Mouse (Mus musculus) spleen, adult 2 months (tissue): ENCODE results near the gene Dnah1. TPM values are rescaled to one million over a fixed set of nuclear protein-coding genes. Genes with fewer than 3 reads are reported as not detected.

Experiments
- DNase-seq, 2 experiments: peaks; one replicate each; pipeline versions ENCODE4 v3.0.0 to v3.0.0-alpha.2; 2012 to 2021; ENCODE audit warnings: low spot score in 2 of 2, low read depth in 1 of 2
- H3K27ac ChIP-seq: fragments of 200-500 bp; 2 replicates; pipeline ENCODE4 v1.5.1; 2012; ENCODE audit warnings: low read length, inconsistent platforms; ENCODE audit not compliant: insufficient read depth
- H3K27me3 ChIP-seq: fragments of 200-500 bp; 2 replicates; pipeline ENCODE4 v1.6.1; 2012; ENCODE audit warnings: mild to moderate bottlenecking, moderate library complexity, low read length, inconsistent platforms; ENCODE audit not compliant: control insufficient read depth, insufficient read depth
- H3K36me3 ChIP-seq: fragments of 200-500 bp; 2 replicates; pipeline ENCODE4 v1.6.1; 2012; ENCODE audit warnings: mild to moderate bottlenecking, low read length, inconsistent platforms; ENCODE audit not compliant: control insufficient read depth, insufficient read depth
- H3K4me1 ChIP-seq: fragments of 200-500 bp; 2 replicates; pipeline ENCODE4 v1.6.1; 2011; ENCODE audit warnings: inconsistent platforms; ENCODE audit not compliant: control insufficient read depth, insufficient read depth, insufficient read length
- H3K4me3 ChIP-seq: fragments of 200-500 bp; 2 replicates; pipeline ENCODE4 v1.5.1; 2011; ENCODE audit warnings: mild to moderate bottlenecking, inconsistent platforms; ENCODE audit not compliant: insufficient read depth, insufficient read length; ENCODE audit errors: extremely low read depth
- CTCF ChIP-seq: fragments of 200-500 bp; IDR thresholded peaks from 2 replicates; pipeline ENCODE4 v1.5.1; 2011; ENCODE audit warnings: mild to moderate bottlenecking, inconsistent platforms; ENCODE audit not compliant: insufficient read depth, insufficient read length, insufficient replicate concordance; ENCODE audit errors: extremely low read depth
- POLR2A ChIP-seq: fragments of 200-500 bp; IDR thresholded peaks from 2 replicates; pipeline ENCODE4 v1.6.1; 2011; ENCODE audit warnings: low read depth, low read length, inconsistent platforms
- WGBS: fragments of 180-500 bp; shearing (Covaris S2); methylation state at CpG from one replicate; pipeline ENCODE4 v1.1.7; 2018; 5-methylcytosine and 5-hydroxymethylcytosine counted together
- polyA plus RNA-seq: library from polyadenylated mRNA; depleted of rRNA; stranded (reverse); fragments of >200 nt; gene quantifications from 2 replicates; pipeline ENCODE4 v1.2.3, GENCODE M21; 2012

Dnah1 gene
- polyA plus RNA-seq, 1 experiment = 0.30 TPM

GRCm38 (mm10) chr14:31228234-31228633, 95.5 kb downstream of the Dnah1 start:
- Histone ChIP-seq H3K4me1 (peaks cover 49% of the 10 kb centered on the region), H3K36me3 (no peaks in the 10 kb centered on the region), H3K4me3 (no peak overlapping the region), H3K27me3 (no peaks in the 10 kb centered on the region), H3K27ac (0 out of 2 replicates have a peak overlapping the region, but pooled peaks have one; percentile 43)
- WGBS = 14% methylated on average over 6 of the region's 6 CpGs
- no peak for TF ChIP-seq CTCF
- TF ChIP-seq POLR2A = no peak
- DNase-seq = peak in 1 of 2 experiments; percentile 47

- no peaks in the 10 kb centered on the region for H3K36me3 ChIP-seq
- H3K27me3 ChIP-seq = no peaks in the 10 kb centered on the region
- no peak for DNase-seq
- 55% methylated on average over 4 of the region's 4 CpGs for WGBS
- TF ChIP-seq POLR2A (no peak), CTCF (no peak)
- H3K4me1 ChIP-seq = peaks cover 43% of the 10 kb centered on the region
- H3K4me3 ChIP-seq = no peak overlapping the region
- H3K27ac ChIP-seq = peak overlapping the region; percentile 28; the same call in 1 of the 2 replicates
Observed at GRCm38 (mm10) chr14:31226978-31227377, 96.7 kb downstream of the Dnah1 start.

DNA sequence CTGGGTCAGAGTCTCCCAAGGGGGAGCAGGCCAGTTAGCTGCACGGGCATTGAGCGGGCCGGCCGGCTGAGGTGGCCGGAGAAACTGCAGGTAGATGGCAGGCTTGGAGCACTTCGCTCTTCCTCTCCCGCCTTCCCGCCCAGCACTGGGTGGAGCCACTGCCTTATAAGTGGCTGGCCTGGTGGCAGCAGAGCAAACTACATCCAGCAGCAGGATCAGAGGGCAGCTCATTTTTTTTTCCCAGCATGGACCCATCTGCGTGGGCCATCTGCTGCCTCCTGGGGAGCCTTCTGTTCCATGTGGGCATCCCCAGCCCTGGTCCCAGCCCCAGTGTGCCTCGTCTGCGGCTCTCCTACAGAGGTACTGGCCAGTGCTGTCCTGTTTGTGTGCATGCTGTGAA, 106.0 kb downstream of the Dnah1 start, which contains the start of gene Sema3g:
Gene Sema3g (plus strand): TSS at position 195 of the 400 bp plus-strand sequence.
- DNase-seq = peak in 1 of 2 experiments; percentile 51
- Histone ChIP-seq H3K27ac (no peak within 1 kb of the TSS), H3K27me3 (no peaks in the 10 kb centered on the region), H3K4me1 (no peaks in the 10 kb centered on the region; the same call in 1 of the 2 replicates), H3K36me3 (no peaks in the 10 kb centered on the region), H3K4me3 (no peak within 1 kb of the TSS)
- 15% methylated on average over 11 of the region's 11 CpGs for WGBS
- TF ChIP-seq CTCF (peak; percentile 47; the same call in 1 of the 2 replicates), POLR2A (no peak)

DNA sequence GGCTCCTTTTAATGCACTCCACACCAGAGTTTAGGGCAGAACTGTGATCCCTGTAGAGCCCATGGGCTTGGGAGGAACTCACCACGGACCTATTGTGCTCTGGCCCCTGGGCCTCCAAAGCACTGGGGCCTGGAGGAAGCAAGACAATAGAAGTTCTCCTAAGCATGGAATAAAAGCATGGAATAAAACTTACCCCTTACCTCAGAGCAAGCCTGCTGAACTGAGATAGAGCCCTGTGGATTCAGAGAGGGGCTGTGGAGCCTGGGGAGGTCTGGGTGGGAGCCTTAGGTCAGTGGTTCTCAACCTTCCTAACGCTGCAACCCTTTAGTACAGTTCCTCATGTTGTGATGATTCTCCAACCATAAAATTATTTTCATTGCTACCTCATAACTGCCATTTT, 106.8 kb downstream of the Dnah1 start, which contains the start of gene Nisch:
Gene Nisch (minus strand): TSS at position 101 of the 400 bp plus-strand sequence.
- no peak within 1 kb of the TSS; the same call in 1 of the 2 replicates for H3K27ac ChIP-seq
- no peak within 1 kb of the TSS for H3K4me3 ChIP-seq
- no peaks in the 10 kb centered on the region for H3K36me3 ChIP-seq
- DNase-seq = no peak
- 85% methylated on average over 2 of the region's 2 CpGs for WGBS
- H3K27me3 ChIP-seq = no peaks in the 10 kb centered on the region
- H3K4me1 ChIP-seq = no peaks in the 10 kb centered on the region; the same call in 1 of the 2 replicates
- TF ChIP-seq CTCF = no peak
- no peak for TF ChIP-seq POLR2A

GRCm38 (mm10) chr14:31215157-31216002, 108.3 kb downstream of the Dnah1 start:
- no peak overlapping the region for H3K4me3 ChIP-seq
- H3K27me3 ChIP-seq = no peaks in the 10 kb centered on the region
- 29% methylated on average over 15 of the region's 15 CpGs for WGBS
- H3K27ac ChIP-seq = no peak overlapping the region; the same call in 1 of the 2 replicates
- no peaks in the 10 kb centered on the region for H3K36me3 ChIP-seq
- no peaks in the 10 kb centered on the region; the same call in 1 of the 2 replicates for H3K4me1 ChIP-seq
- TF ChIP-seq POLR2A (no peak), CTCF (peak; percentile 88; the same call in 1 of the 2 replicates)
- DNase-seq = peak; percentile 48 to 75

GRCm38 (mm10) chr14:31214684-31215083, 109.0 kb downstream of the Dnah1 start:
- no peak overlapping the region for H3K4me3 ChIP-seq
- WGBS = 66% methylated on average over 3 of the region's 3 CpGs

GRCm38 (mm10) chr14:31213868-31214267, 109.8 kb downstream of the Dnah1 start:
- H3K36me3 ChIP-seq = no peaks in the 10 kb centered on the region
- 83% methylated on average over 8 of the region's 8 CpGs for whole genome bisulfite sequencing
- no peak for DNase-seq
- TF ChIP-seq CTCF (no peak), POLR2A (no peak)
- no peaks in the 10 kb centered on the region for H3K27me3 ChIP-seq
- no peak overlapping the region for H3K27ac ChIP-seq
- no peaks in the 10 kb centered on the region; the same call in 1 of the 2 replicates for H3K4me1 ChIP-seq
- H3K4me3 ChIP-seq = no peak overlapping the region

More at GRCm38 (mm10) chr14:31214684-31215083, 109.0 kb downstream of the Dnah1 start:
- H3K27ac ChIP-seq = no peak overlapping the region
- no peaks in the 10 kb centered on the region; the same call in 1 of the 2 replicates for H3K4me1 ChIP-seq
- H3K27me3 ChIP-seq = no peaks in the 10 kb centered on the region
- TF ChIP-seq POLR2A = no peak
- no peak for TF ChIP-seq CTCF
- no peaks in the 10 kb centered on the region for H3K36me3 ChIP-seq
- DNase-seq = no peak
